In the genomic region with DNA sequence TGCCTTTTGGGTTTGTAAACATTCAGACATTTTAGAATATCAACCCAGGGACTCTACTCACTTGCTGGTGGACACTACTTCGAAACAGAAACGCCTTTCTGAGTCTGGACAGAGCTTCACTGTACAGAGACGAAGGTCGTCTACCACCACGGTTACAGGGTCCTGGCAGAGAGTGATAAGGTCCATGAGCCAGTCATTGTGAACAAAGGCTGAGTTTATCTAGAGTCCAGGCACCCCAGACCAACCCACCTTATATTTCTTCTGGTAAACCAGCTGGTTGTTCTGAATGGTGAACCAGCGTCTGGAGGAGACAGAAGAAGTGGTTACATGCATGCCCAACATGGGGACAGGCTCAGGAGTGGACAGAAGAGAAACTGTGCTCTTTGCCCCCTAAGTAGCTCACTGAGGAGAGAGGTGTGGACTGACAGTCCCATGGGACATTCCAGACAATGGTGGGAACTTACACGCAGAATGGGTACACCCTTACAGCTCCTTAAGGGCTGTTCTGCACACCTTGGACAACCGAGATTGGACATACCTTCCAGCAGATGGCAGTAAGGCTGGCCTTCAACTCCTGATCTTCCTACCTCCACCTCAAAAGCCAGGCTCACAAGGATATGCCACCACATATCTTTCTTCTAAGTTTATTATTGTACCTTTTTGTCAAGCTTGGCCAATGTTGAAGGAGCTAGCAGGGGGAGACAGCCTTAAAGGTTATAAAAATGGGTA, we compare ENCODE assay signal across 1 mouse cellular context.
TF ChIP-seq lines count a peak whose summit lies in the region.

No protein-coding gene starts in this region.

TF ChIP-seq in MEL, 35 proteins besides CTCF, POLR2A, EP300 and RAD21:
- TF ChIP-seq MYB (IDR thresholded peaks at IDR 0.05; ENCODE audit: low read depth, low read length) (no peak), SIN3A (IDR thresholded peaks at IDR 0.05; ENCODE audit: low read length) (no peak), RCOR1 (IDR thresholded peaks at IDR 0.05; ENCODE audit: low read depth, low read length) (no peak), ZC3H11A (IDR thresholded peaks at IDR 0.05; ENCODE audit: low read depth, low read length) (0 out of 2 replicates have a peak, but pooled peaks have one; percentile 12), SMC3 (IDR thresholded peaks at IDR 0.05; ENCODE audit: low read depth, low read length) (peak; percentile 59), TAL1 (IDR thresholded peaks at IDR 0.05; ENCODE audit: low read length) (peak; percentile 43), JUND (IDR thresholded peaks at IDR 0.05; ENCODE audit: low read depth, low read length) (no peak), CHD1 (IDR thresholded peaks at IDR 0.05; ENCODE audit: low read depth, low read length) (no peak), ETS1 (IDR thresholded peaks at IDR 0.05; ENCODE audit: low read depth, low read length) (no peak), MYC (IDR thresholded peaks at IDR 0.05; ENCODE audit: low read depth, low read length) (no peak), ZMIZ1 (IDR thresholded peaks at IDR 0.05; ENCODE audit: low read depth, low read length) (no peak)
TF ChIP-seq in MEL: peak in this region for 3.
